Mouse (Mus musculus) liver, postnatal 0 days (tissue): ENCODE data around the gene Eppin.

Experiments
- CTCF ChIP-seq: sonication (generic); IDR thresholded peaks from 2 replicates; pipeline ENCODE4 v1.5.1; 2016; ENCODE audit warnings: antibody characterized with exemption, low read depth
- EP300 ChIP-seq: IDR thresholded peaks from 2 replicates; pipeline ENCODE4 v1.6.1; 2016; ENCODE audit warnings: antibody characterized with exemption, low read depth, mild to moderate bottlenecking

DNA sequence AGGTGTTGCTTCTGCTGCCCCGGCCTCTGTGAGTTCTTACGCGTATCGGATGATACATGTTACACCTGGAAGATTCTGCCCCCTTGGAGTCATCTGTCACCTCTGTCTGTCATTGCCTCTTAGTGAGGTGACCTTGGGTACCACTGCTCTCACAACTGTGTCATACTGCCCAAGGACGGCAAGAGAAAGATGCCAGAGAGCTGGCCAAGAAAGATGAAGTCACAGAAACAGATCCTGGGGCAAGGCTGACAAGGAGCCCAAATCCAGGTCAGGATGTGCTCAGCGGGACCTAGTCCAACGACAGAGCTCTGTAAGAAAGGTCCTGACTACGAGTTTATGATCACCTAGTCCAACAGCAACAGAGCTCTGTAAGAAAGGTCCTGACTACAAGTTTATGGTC, 33.3 kb downstream of the Eppin start:
- TF ChIP-seq CTCF (no peak), EP300 (no peak)
